Mouse (Mus musculus) left cerebral cortex, postnatal 36 days (tissue): Measurements from ENCODE around the gene Enpp1. TPM values are rescaled to one million over a fixed set of nuclear protein-coding genes. Genes with fewer than 3 reads are reported as not detected.

ENCODE experiments used
- DNase-seq, 2 experiments: peaks; one replicate each; pipeline ENCODE4 v3.0.0; 2021 to 2022; ENCODE audit warnings: low spot score in 2 of 2, mixed read lengths in 1 of 2
- intact Hi-C: fragments of 180-260 bp; cut with DNase I; formaldehyde crosslinking; loops from one replicate; pipeline ENCODE4 v1.15.1; 2025
- total RNA-seq, 2 experiments: library from RNA; stranded (reverse); gene quantifications; 2 replicates each; pipeline ENCODE4 v1.2.3; 2021

Enpp1 gene
- total RNA-seq, 2 experiments from 2014 or later = 3.6 to 4.1 TPM

DNA sequence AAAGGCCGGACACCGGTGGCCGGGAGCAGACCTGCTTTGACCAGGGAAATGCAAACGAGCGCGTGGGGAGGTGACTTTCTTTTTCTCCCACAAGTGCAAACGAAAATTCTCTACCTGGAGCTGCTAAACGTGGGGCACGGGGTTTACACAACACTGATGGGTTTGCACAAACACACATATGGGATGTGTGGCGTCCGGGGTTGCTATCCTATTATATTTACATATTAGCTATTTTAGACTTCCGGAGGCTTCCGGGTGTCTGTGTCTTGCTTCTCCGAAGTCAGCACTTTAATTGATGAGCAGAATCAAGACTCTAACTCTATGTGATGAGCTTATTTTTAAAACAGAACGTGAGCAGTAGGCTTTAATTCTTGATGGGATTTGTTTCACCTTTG is 405 bp upstream of the Enpp1 start:
- intact Hi-C loops = no loop called here
- DNase-seq = no peak

DNA sequence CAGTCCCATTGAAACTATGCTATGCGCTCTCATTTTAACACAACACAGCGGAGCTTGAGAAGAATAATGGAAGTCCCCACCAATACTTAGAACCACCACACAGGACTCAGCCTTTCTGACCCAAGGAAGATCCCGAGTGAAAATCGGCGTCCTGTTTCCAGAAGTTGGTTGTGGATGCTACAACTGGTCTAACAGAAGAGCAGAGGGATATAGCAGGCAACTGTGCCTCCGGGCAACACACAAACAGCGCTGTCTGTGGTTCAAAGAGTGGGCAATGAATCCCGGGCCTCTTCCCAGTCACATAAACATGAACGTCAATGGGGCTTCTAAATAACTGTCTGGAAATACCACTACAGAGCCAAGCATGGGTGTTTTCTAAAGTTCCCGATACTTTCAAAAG is 888 bp downstream of the Enpp1 start:
- intact Hi-C loops = no loop called here
- DNase-seq = no peak

DNA sequence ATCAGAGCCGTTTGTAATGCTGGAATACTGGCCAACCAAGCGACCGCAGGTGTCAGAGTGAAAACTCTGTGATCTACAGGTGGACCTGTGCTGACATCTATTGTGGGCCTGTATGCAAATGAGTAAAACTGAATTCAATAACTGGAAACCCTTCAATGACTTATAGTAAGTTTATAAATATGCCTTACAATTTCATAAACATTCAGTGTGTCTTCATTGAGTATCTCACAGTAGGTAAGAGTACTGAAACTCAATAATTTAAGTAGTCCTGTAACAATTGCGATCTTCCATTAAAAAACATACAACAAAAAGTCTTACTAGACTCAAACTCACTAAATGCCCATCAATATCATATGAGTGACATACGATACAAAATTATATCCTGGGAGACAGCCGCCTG is 1.6 kb downstream of the Enpp1 start:
- DNase-seq = no peak
- intact Hi-C loops = no loop called here

DNA sequence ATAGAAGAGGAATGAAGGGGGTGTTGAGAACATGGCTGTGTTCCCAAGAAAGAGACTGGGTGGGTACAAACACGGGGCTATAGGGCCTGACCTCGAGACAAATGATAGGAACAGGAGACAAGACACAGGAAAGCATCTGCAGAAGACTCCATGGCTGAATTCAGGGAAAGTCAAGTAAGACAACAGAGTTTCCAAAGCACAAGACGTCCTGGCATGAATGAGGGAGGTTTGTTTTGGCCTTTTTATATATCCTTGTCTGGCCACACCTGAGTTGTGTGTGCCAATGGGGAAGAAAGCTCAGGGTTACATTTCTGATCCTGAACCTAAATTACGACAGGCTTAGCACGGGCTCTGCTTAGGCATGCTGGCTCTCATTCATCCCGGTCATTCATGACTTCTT is 4.2 kb downstream of the Enpp1 start:
- no peak for DNase-seq
- intact Hi-C loops = loop anchor here (5.0 kb wide), 1 partner anchor 75 kb away; no protein-coding TSS in a partner anchor

DNA sequence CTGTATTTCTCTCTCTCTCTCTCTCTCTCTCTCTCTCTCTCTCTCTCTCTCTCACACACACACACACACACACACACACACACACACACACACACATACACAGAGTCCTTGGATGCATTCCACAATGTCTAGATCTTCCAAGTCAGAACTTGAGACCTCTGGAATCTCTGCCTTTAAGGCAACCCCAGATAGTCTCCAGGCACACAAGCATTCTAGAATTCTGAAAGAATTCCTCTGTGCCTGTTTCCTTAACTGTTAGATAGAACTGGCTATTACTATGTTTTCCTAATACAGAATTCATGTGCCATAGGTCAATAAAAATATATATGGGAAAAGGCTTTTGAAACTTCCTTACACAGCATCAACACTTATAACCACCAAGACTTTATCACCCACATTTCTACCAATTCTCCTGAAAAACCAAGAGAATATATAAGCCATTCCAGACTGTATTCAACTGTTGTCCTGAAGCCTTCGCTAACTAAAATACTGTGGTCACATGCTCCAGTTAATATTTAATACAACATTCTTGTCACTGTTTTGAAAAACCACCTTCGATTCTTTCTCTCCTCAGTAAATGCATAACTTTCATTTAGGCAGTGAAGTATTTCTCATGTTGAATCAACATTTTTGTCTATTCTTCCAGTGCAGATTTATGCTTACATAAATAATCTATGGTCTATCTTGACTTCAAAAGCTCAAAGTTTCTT is 5.4 kb downstream of the Enpp1 start:
- intact Hi-C loops = loop anchor here (5.0 kb wide), 1 partner anchor 74 kb away; no protein-coding TSS in a partner anchor
- DNase-seq = no peak

DNA sequence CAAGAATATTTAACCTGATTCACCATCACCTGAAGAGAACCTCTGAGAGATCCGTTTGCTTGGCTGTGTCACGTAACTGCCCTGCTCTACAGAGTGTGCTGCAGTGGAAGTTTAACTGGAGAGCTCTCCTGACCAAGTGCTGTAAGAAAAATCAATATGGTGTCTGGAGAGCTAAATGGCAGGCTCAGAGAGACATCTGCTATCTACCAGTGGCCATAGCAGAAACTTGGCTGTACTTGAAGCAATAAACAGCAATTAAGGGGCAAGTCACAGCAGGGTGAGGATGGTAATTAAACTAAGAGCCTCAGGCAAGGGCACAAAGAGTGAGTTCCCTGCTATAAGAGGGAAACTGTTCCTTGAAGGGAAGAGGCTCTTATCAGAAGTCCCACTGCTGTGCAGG is 9.3 kb downstream of the Enpp1 start:
- no peak for DNase-seq
- intact Hi-C loops = no loop called here

DNA sequence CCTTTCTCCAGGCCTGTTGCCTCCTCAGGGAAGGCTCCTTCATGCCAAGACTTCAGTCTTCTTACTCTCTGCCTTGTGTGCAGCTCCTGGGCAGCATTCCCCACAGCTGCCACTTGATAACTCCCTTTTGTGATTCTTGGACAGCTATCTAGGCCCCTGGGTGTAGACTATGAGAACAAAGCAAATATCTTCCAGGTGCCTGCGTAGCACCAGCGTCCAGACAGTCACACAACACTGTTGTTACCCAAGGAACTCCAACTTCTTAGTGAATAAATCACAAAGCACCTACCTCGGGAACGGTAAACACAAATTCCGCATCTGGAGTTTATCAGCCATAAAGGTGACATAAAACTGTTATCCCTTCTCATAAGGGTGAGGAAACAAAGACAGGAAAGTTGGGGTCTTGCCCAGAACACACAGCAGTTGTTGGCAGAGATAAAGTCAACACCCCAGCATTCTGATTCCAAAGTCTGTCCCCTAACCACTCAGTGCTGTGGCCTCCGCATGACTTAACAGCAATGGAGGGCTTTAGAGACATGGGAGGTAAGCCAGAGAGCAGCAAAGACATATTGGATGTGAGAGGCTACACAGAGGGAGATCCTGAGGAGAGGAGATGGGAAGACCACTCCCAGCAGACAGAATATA is 13.7 kb downstream of the Enpp1 start:
- DNase-seq = no peak
- intact Hi-C loops = no loop called here

DNA sequence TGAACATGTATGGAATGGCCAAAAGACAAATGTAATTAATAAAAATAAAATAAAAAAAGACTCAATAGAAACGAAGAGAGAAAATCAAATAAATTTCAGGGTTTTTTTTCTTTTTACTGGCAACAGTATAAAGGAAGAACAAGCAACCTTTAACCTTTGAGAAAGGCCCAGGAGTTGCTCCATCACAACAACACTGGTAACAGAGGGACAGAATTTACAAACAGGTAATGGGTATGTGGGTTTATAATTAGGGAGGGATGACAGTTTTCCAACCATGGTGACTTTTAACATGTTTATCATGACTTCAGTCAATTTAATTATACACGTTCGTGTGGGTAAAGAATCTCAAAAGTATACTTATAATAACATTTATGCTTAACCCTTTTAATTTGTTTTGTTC is 15.2 kb downstream of the Enpp1 start:
- intact Hi-C loops = no loop called here

DNA sequence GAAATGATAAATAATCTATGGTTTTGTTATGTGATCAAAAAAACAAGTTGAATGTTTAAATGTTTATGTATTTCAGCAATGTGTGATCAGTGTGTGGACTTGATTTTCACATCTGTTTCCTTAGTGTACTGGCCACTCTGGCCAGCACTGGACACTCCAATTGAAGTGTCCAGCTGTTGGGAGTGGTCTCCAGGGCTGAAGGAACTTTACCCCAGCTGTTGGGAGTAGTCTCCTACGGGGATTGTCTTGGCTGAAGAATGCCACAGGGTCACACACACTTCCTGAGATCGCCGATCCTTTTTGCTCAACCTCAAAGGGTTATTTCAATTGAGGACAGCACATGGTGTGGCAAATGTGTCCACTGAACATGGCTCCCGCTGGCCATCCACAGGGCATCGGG is 16.2 kb downstream of the Enpp1 start:
- DNase-seq = no peak
- intact Hi-C loops = no loop called here

More for the DNA sequence above, 15.2 kb downstream of the Enpp1 start:
- no peak for DNase-seq

DNA sequence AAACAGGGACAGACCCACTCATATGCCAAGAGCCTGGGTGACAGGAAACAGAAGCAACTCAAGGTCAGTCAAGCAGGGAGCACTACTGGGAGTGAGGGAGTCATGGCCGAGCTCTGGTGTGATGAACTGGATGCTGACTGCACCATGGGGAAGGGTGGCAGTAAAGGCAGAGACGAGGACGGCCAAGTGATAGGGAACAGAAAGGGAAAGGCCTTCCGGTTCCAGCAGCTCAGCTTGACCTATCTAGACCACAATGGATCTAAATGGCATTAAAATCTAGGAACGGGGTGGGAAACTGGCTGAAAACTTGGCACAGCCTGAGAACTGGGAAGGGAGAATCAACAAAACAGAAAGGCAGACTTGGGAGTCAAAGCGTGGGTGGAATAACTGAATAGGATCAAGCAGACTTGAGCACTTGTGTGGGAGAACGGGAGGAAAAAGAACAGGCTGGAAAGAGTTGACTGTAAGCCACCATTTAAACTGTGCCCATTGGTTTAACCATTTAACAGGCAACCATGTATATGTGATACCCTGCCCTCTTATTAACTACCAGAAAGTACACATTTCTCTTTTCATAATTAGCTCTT is 29.3 kb downstream of the Enpp1 start:
- DNase-seq = no peak
- intact Hi-C loops = no loop called here

DNA sequence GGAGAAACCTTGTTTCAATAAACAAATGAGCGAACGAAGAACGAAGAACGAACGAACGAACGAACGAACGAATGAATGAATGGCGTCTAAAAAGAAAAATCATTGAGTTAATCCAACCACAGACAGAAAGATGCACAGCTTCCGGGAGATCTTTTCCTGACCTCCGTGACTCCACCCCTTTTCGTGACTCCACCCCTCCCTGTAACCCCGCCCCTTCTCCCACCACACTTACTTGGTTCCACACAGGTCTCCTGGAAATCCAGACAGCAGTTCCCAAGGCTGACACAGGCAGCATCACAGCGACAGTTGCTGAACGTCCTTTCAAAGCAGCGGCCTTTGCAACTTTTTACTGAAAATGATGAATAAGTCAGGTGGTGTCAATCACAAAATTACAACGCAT is 34.3 kb downstream of the Enpp1 start:
- intact Hi-C loops = no loop called here
- no peak for DNase-seq

DNA sequence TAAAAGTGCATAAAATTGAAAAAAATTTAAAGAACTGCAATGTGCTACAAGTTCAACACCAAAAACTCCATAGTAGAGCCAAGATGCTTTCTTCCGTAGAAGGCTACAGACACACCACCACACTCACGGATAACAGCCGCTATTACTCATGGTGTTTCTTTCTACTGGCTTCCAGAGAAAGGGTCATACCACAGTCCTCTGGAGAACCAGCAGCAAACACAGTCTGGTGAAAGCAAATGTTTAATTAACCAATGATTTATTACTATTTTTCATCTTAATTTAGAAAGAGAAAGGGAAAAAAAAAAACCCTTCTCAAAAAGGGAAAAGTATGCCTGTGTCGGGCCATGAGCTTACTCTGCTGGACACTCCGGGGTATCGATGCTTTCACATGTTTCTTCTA is 37.7 kb downstream of the Enpp1 start:
- intact Hi-C loops = no loop called here
- DNase-seq = no peak

DNA sequence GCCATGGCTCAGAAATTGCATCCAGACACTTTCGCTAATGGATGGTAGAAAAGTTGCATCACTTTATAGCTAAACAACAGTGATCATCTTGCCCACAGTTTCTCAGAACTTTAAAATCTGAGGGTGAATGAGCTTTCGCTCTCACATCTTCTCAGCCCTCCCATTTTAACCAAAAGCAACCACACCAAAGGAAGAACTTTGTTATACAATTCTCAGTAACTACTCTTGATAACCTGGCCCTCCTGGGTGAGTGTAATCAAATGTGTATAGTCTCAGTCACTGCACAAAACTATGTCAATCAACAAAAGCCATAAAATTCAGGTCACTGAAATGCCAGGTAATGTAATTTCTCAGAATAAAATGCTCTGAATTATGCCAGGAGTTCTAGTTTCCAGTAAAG is 39.0 kb downstream of the Enpp1 start:
- DNase-seq = no peak

DNA sequence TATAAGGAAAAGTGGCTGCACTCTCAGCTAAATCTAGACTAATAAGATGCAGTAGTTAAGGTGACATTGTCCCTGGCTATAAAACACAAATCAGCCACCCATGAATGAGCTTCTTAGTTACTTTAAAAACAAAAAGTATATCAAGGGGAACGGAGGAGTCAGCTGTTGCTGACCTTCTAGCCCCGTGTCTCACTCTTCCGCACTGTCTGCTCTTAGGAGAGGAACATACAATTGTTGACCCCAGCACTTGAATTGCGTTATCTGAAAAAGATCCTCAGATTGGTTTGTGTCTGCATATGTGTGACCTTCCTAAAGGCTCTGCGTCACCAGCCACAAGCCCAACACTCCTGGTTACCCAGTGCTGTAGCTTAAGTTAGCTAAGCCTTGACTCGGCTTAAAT is 41.4 kb downstream of the Enpp1 start:
- no peak for DNase-seq
- intact Hi-C loops = no loop called here

More for the DNA sequence above, 39.0 kb downstream of the Enpp1 start:
- intact Hi-C loops = no loop called here

DNA sequence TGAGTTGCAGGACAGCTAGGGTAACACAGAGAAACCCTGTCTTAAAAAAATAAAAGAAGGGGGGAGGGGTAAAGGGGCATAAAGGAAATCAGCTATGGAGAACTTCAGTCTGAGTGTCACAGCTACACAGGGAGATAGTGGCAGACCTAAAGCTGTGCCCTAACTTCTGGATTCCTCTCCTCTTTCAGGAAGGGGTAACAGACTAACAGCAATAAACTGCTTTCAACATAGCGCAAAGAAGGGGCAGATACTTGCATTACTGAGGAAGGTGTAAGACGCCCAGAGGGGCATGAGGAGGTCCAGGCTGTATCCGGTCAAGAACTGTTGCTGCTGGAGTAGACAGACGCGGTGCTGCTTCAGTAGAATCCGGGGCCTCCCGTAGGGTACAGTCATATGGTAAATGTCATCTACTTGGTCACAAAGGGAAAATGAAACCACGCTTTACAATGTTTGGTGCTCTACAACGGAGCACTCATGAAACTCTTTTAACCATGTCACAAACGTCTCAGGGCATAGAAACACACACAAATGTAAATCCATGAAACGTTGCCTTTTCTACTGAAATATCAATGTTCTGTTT is 60.9 kb downstream of the Enpp1 start:
- intact Hi-C loops = no loop called here

DNA sequence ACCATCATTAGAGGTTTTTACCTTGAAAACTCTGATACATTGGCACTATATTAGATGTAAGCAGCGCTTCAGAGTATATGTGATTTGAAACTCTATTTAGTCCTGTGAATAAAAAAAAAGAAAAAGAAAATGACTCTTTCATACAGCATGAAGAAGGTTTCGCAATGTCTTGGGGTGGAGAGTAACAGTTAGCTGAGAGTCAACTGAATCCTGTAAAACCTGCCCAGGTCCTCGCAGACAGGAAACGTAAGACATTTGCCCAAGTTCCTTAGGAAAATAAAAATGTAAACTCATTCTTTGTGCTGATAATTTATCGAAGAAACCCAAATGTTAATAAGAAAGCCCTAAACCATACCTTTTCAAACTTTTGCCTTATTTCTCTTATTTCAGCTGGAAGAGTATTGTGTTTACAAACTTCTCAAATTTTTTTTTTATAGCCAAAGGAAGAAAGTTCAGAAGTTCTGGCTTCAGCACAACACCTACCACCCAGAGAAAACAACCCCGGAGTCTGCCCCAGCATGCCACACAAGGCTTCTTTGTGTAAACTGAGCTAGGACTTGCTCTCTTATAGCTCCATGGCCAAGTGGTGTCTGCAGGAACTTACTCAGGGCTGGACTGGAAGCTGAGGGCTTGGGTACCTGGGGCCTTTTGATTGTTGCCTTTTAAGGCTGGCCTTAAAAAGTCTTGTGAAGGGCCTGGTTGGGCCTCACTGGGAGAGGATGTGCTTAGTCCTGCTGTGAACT is 63.8 kb downstream of the Enpp1 start:
- no peak for DNase-seq
- intact Hi-C loops = no loop called here

More for the DNA sequence above, 60.9 kb downstream of the Enpp1 start:
- no peak for DNase-seq

DNA sequence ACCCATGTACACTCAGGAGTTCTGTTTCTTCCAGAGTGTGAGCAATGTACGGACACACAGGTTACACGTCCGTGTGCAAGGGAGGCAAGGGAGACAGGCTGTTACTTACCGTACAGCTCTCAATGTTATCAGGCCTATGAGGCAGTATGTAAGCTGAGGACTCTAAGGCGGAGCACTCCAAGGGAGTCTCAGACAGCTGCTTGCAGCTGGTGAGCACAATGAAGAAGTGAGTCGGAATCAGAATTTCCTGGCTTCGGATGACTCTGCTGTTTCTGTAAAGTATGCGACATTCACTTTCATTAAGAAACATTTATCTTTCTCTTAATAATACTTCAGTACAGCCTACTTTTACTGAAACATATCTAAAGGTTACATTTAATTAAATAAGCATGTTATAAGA is 66.8 kb downstream of the Enpp1 start:
- no peak for DNase-seq
- intact Hi-C loops = no loop called here

DNA sequence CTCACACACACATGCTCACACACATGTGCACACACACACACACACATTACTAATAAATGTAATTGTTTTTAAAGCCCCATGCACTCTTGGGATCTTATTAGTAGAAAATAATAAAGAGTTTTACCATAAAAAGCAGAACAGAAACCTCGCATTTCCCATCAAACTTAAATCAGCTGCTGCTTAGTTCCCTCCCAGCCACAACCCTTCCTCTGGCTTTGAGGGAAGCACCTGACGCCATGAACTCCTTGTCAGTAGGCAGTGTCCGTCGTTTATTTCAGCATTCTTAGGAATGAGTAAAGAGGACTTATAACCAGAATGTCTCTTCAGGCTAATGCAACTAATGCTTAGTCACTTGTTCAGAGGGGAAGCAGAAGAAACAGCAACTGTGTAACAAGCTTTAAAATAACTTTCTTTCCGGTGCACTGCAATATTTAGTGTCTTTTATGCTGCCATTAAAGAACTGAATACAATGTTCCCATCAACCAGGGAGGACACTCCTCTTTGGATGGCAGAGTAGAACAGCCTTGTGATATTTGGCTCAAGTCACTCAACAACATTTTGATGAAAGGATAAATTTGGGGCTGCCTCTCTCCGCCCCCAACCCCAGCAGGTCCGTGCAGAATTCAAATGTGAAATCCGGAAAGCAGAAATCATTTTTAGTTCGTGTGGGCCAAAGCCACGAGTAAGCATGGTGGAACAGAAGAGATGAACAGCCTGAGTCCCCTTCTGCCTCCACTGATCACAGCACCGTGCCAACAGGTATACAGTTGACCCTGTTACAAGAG is 69.0 kb downstream of the Enpp1 start:
- intact Hi-C loops = no loop called here
- DNase-seq = peak in 1 of 2 experiments; percentile 13

DNA sequence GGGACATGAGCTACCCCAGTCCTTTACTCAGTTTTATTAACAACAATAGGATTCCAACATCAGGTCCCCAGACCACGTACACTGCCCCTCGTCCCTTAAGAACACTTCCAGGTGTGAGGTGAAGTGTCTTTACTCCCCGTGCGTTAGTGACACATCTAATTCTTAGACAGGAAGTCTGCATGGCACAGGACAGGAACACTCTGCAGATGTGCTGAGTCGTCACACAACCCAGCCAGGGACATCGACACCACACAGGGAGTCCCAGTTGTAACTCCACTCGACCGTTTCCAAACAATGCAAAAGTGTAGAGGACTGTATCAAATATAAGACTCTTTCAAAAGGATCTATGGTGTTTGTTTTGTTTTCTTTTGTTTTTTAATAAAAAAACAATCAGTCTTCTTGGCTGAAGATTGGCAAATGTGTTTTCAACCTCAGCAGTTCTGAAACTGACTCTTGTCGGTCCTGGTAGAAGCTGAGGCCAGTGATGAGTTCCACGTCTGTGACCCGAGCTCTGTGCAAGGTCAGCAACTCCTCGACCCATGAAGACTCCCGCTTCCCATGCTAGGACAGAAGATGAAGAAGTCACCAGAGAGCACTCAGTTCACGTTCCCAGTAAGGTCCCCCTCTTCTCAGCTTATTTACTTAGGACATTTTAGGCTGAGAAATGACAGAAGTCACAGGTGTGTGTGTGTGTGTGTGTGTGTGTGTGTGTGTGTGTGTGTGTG is 70.4 kb downstream of the Enpp1 start:
- DNase-seq = no peak
- intact Hi-C loops = no loop called here
